Mouse (Mus musculus) lung, adult 2 months (tissue): ENCODE results near the gene Tmem151a.

Experiments used
- CTCF ChIP-seq: fragments of 200-500 bp; IDR thresholded peaks from 2 replicates; pipeline ENCODE4 v1.5.1; 2011; ENCODE audit warnings: mild to moderate bottlenecking, low read length, control low read depth; ENCODE audit not compliant: insufficient read depth
- POLR2A ChIP-seq: fragments of 200-500 bp; IDR thresholded peaks from 2 replicates; pipeline ENCODE4 v1.6.1; 2011; ENCODE audit warnings: low read depth, mild to moderate bottlenecking, control low read depth, low read length, borderline replicate concordance; ENCODE audit errors: extremely low read depth

- TF ChIP-seq CTCF (peak; percentile 54), POLR2A (no peak)
These were observed 31.4 kb downstream of the Tmem151a start for GRCm38 (mm10) chr19:5053909-5054308.
